ENCODE assay signal across 25 mouse cellular contexts in the genomic region with DNA sequence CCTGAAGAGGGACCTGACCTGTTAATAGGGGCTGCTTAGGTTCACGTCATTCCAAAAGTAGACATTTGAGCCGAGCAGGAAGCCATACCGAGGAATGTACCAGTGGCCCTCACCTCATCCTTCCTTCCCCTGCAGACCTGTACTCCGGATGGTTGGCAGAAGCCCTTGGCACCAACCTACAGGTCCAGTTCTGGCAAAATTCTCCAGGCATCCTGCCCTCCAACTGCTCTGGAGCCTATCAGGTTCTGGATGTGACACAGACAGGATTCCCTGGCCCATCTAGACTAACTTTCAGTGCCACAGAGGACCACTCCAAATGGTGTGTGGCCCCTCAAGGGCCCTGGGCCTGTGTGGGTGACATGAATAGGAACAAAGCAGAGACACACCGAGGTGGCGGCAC. TPM values are rescaled to one million over a fixed set of nuclear protein-coding genes. Genes with fewer than 3 reads are reported as not detected.
DNase-seq lines count a peak whose midpoint lies in the region; ATAC-seq lines count a peak whose summit lies in the region.
"Had no signal": no experiment of that assay in that cellular context is flagged by ENCODE, and none has a peak within 500 bp of the region (broad histone marks: within the 10 kb centered on the region; RNA-seq: fewer than 3 reads in every experiment).

No protein-coding gene starts in this region.

- H3K9ac ChIP-seq in liver, embryonic 15.5 days: no peak overlapping the region
- H3K9ac ChIP-seq: embryonic facial prominence, embryonic 13.5 days; forebrain, embryonic 15.5 days; heart, embryonic 13.5 days had no signal

- DNase-seq in heart, adult 11 months: peak; percentile 90
- no peak for DNase-seq in heart, embryonic 10.5 days (ENCODE audit: low spot score)
- DNase-seq in cerebellum, adult 11-12 months: peak; percentile 88
- peak; percentile 90 for DNase-seq in cerebellum, adult 9-11 months
- no peak for DNase-seq in ovary, postnatal 10 days (ENCODE audit: low spot score)
- DNase-seq in right cerebral cortex, adult 18-20 months: no peak
- DNase-seq in embryo, embryonic 9.5 days (ENCODE audit: extremely low spot score): no peak
- DNase-seq: adrenal gland, adult 8-10 months; B cell, adult 2 months; gastrocnemius, postnatal 10 days; heart, adult 18-20 months; heart, postnatal 14 days; kidney, adult 11 months had no signal

- H3K4me1 ChIP-seq in heart, embryonic 10.5 days: peaks cover 24% of the 10 kb centered on the region
- peaks cover 68% of the 10 kb centered on the region for H3K4me1 ChIP-seq in liver, embryonic 15.5 days (replicated peaks)

- no peaks in the 10 kb centered on the region for H3K36me3 ChIP-seq in heart, embryonic 10.5 days
- peaks cover 34% of the 10 kb centered on the region for H3K36me3 ChIP-seq in liver, embryonic 15.5 days (replicated peaks)
- H3K36me3 ChIP-seq: heart, embryonic 13.5 days had no signal

- H3K9me3 ChIP-seq in heart, embryonic 10.5 days: no peaks in the 10 kb centered on the region
- H3K9me3 ChIP-seq in liver, embryonic 15.5 days (replicated peaks): no peaks in the 10 kb centered on the region
- H3K9me3 ChIP-seq: embryonic facial prominence, embryonic 13.5 days; forebrain, embryonic 15.5 days had no signal

- no peak overlapping the region for H3K27ac ChIP-seq in heart, embryonic 10.5 days
- no peak overlapping the region for H3K27ac ChIP-seq in liver, embryonic 15.5 days (replicated peaks)
- H3K27ac ChIP-seq: embryonic facial prominence, embryonic 13.5 days; forebrain, embryonic 15.5 days; heart, embryonic 13.5 days; kidney, postnatal 0 days; macrophage; midbrain, embryonic 10.5 days; stomach, postnatal 0 days had no signal

- ATAC-seq in liver, embryonic 15.5 days (ENCODE audit: insufficient read depth): no peak
- ATAC-seq: activated CD4-positive, CD25-positive, alpha-beta regulatory T cell, adult 4 months; forebrain, embryonic 15.5 days; lung, postnatal 0 days; midbrain, embryonic 16.5 days had no signal

- 84% methylated on average over 6 of the region's 6 CpGs for WGBS in heart, embryonic 10.5 days
- 79% methylated on average over 6 of the region's 6 CpGs for WGBS in liver, embryonic 15.5 days (ENCODE audit: insufficient replicate concordance)

- peaks cover 70% of the 10 kb centered on the region for H3K27me3 ChIP-seq in heart, embryonic 10.5 days (ENCODE audit: insufficient read depth, poor library complexity, severe bottlenecking)
- peaks cover 33% of the 10 kb centered on the region for H3K27me3 ChIP-seq in liver, embryonic 15.5 days

- peak overlapping the region; percentile 88 for H3K4me2 ChIP-seq in liver, embryonic 15.5 days
- H3K4me2 ChIP-seq: forebrain, embryonic 15.5 days had no signal

- H3K4me3 ChIP-seq in heart, embryonic 10.5 days: no peak overlapping the region
- peak overlapping the region; percentile 67; the same call in 1 of the 2 replicates for H3K4me3 ChIP-seq in liver, embryonic 15.5 days (replicated peaks)
- H3K4me3 ChIP-seq: embryonic facial prominence, embryonic 13.5 days; forebrain, embryonic 15.5 days; midbrain, embryonic 10.5 days had no signal

RNA-seq across cellular contexts. Expression of a gene that starts 2.2 kb away (rescaled TPM):
- polyA plus RNA-seq in heart, embryonic 10.5 days (2016; fragmentation: Nextera tagmentation; extraction: Ambion mirVana): 3.2 and 3.8 TPM in 2 replicates
- 11.4 and 12.7 TPM in 2 replicates for polyA plus RNA-seq in liver, embryonic 15.5 days (2015; fragmentation: Nextera tagmentation; extraction: Ambion mirVana)

RNA-seq across cellular contexts. Expression of a gene that starts 8.8 kb away (rescaled TPM):
- polyA plus RNA-seq in heart, embryonic 10.5 days (2016; fragmentation: Nextera tagmentation; extraction: Ambion mirVana): 54.2 and 54.3 TPM in 2 replicates
- polyA plus RNA-seq in liver, embryonic 15.5 days (2015; fragmentation: Nextera tagmentation; extraction: Ambion mirVana): 443 and 534 TPM in 2 replicates

RNA-seq across cellular contexts. Expression of a gene that starts 16.8 kb away (rescaled TPM):
- 43.8 and 45.3 TPM in 2 replicates for polyA plus RNA-seq in heart, embryonic 10.5 days (2016; fragmentation: Nextera tagmentation; extraction: Ambion mirVana)
- 55.1 and 67.9 TPM in 2 replicates for polyA plus RNA-seq in liver, embryonic 15.5 days (2015; fragmentation: Nextera tagmentation; extraction: Ambion mirVana)

RNA-seq across cellular contexts. Expression of a gene that starts 26.6 kb away (rescaled TPM):
- 0.09 and 0.16 TPM in 2 replicates for polyA plus RNA-seq in heart, embryonic 10.5 days (2016; fragmentation: Nextera tagmentation; extraction: Ambion mirVana)
- 0.06 and 0.23 TPM in 2 replicates for polyA plus RNA-seq in liver, embryonic 15.5 days (2015; fragmentation: Nextera tagmentation; extraction: Ambion mirVana)

RNA-seq across cellular contexts. Expression of a gene that starts 36.2 kb away (rescaled TPM):
- polyA plus RNA-seq in heart, embryonic 10.5 days (2016; fragmentation: Nextera tagmentation; extraction: Ambion mirVana): 0.21 and 0.34 TPM in 2 replicates
- 0.18 and 0.40 TPM in 2 replicates for polyA plus RNA-seq in liver, embryonic 15.5 days (2015; fragmentation: Nextera tagmentation; extraction: Ambion mirVana)
- polyA plus RNA-seq: activated CD4-positive, CD25-positive, alpha-beta regulatory T cell, adult 4 months; liver, embryonic 14.5 days; lung, postnatal 0 days; macrophage had no signal

Comparison
In these comparisons a context has a peak if more than half of its experiments do, and no peak if none do; other contexts are left out.
1. DNase-seq: peak in heart, adult 11 months (single experiment), cerebellum, adult 11-12 months (single experiment) and cerebellum, adult 9-11 months (single experiment); none in heart, embryonic 10.5 days (single experiment), ovary, postnatal 10 days (single experiment), right cerebral cortex, adult 18-20 months (single experiment) and embryo, embryonic 9.5 days (single experiment).